Mouse (Mus musculus): ENCODE data around the gene Mcidas.

DNA sequence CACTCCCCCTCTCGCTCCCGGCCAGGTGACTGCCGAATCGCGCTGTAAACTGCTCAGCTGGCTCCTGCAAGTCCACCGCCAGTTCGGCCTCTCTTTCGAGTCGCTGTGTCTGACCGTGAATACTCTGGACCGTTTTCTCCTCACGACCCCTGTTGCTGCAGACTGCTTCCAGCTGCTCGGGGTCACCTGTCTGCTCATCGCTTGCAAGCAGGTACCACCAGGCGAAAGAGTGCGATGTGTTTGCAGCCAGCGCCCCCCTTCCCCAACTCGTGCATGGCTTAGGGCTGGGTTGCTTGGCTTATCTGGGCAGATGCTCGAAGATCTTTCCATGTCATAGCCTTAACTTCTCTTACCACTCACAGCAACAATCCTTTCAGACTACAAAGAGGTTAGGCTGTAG, 4.8 kb upstream of the Mcidas start:
- TF ChIP-seq POLR2A (IDR thresholded peaks at IDR 0.05; ENCODE audit: control insufficient read depth, low read depth, low read length) (no peak), CTCF (IDR thresholded peaks at IDR 0.05; ENCODE audit: control insufficient read depth, insufficient read depth, insufficient replicate concordance, low read depth, low read length) (no peak)

Measured in testis, adult 2 months (tissue).